Mouse (Mus musculus) lung, adult 2 months (tissue): ENCODE results near the gene Smurf2. TPM values are rescaled to one million over a fixed set of nuclear protein-coding genes. Genes with fewer than 3 reads are reported as not detected.
"Not testable (repeated sequence)": the region's sequence is repeated elsewhere in the genome, so short reads cannot be mapped to it uniquely, and the experiment has no call there.

Source experiments
- DNase-seq: peaks from one replicate; pipeline ENCODE4 v3.0.0; 2022
- H3K4me1 ChIP-seq: fragments of 200-500 bp; 2 replicates; pipeline ENCODE4 v1.6.1; 2011; ENCODE audit warnings: low read length; ENCODE audit not compliant: control insufficient read depth, insufficient read depth
- H3K4me3 ChIP-seq: fragments of 200-500 bp; replicated peaks from 2 replicates; pipeline ENCODE3; 2011; ENCODE audit warnings: low read depth, mild to moderate bottlenecking, control low read depth, low read length; ENCODE audit errors: extremely low read depth
- CTCF ChIP-seq: fragments of 200-500 bp; IDR thresholded peaks from 2 replicates; pipeline ENCODE4 v1.5.1; 2011; ENCODE audit warnings: mild to moderate bottlenecking, low read length, control low read depth; ENCODE audit not compliant: insufficient read depth
- POLR2A ChIP-seq: fragments of 200-500 bp; IDR thresholded peaks from 2 replicates; pipeline ENCODE4 v1.6.1; 2011; ENCODE audit warnings: low read depth, mild to moderate bottlenecking, control low read depth, low read length, borderline replicate concordance; ENCODE audit errors: extremely low read depth
- WGBS: fragments of 180-500 bp; shearing (Covaris S2); methylation state at CpG from one replicate; pipeline ENCODE4 v1.1.7; 2018; 5-methylcytosine and 5-hydroxymethylcytosine counted together
- polyA plus RNA-seq: library from polyadenylated mRNA; depleted of rRNA; stranded (reverse); fragments of >200 nt; gene quantifications from 2 replicates; pipeline ENCODE4 v1.2.3, GENCODE M21; 2012

Smurf2 gene
- polyA plus RNA-seq, 1 experiment: 24.7 TPM

DNA sequence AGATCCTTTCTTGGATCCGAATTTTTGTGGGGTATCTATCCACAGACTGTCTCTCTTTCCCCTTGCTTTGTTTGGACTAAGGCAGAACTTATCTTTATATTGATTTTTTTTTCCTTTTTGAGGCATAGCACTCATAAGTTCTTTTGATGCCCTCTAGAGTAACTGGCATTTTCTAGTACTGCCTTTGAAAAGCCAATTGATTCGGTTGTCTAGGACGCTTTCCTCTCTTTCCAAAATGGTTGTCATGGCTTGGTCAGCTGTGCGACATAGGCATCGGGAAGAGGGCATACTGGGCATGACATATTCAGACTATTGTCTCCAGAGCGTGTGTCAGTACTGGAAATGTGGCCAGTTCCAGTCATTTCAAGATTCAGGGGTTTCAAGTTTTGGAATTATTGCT lies 130.9 kb downstream of the Smurf2 start:
- H3K4me3 ChIP-seq: peak overlapping the region; percentile 91
- WGBS: 1% methylated on average over 6 of the region's 6 CpGs
- DNase-seq: no peak
- TF ChIP-seq POLR2A (no peak), CTCF (no peak)
- H3K4me1 ChIP-seq: peaks cover 2% of the 10 kb centered on the region

DNA sequence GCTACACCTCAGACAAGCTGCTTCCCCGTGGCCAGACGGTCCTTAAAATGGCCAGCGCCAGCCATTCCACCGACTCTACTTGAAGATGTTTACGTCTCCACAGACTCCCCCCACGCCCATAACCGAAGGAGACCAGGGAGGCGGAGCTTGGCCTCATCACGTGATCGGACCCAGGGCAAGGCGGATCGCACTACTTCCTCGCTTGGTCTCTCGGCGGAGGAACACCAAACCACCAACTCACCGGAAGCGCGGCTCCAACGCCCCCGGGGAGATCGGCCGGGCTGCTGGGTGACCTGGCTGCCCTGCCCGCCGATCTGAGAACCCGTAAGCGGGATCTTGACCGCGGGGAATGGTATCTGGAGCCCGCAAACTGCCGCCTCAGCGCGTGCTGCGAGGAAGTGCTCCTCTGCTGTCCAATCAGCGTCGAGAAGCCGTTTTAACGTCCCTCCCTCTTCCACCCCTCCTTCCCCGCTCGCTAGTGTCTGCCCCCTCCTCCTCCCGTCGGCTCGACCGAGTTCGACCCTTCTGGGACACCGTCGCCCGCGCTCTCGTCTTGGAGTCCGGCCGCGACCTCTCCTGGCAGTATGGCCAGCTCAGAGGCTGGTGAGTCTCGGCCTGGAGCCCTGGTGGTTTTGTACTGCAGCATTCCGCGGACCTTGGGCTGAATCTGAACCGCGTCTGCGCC lies 131.6 kb downstream of the Smurf2 start, which contains the start of the genes Ddx5 and Cep95:
Ddx5 (minus strand) TSS at position 411 of the 685 bp plus-strand sequence.
Cep95 (plus strand) TSS at position 478 of the 685 bp plus-strand sequence.
- TF ChIP-seq POLR2A (peak; percentile 94; the same call in 1 of the 2 replicates), CTCF (no peak)
- WGBS: under 1% methylated on average over 58 of the region's 58 CpGs
- Histone ChIP-seq H3K4me3 (peak within 1 kb of the TSS; percentile 93), H3K4me1 (peaks cover 2% of the 10 kb centered on the region)
- DNase-seq: peak; percentile 93

DNA sequence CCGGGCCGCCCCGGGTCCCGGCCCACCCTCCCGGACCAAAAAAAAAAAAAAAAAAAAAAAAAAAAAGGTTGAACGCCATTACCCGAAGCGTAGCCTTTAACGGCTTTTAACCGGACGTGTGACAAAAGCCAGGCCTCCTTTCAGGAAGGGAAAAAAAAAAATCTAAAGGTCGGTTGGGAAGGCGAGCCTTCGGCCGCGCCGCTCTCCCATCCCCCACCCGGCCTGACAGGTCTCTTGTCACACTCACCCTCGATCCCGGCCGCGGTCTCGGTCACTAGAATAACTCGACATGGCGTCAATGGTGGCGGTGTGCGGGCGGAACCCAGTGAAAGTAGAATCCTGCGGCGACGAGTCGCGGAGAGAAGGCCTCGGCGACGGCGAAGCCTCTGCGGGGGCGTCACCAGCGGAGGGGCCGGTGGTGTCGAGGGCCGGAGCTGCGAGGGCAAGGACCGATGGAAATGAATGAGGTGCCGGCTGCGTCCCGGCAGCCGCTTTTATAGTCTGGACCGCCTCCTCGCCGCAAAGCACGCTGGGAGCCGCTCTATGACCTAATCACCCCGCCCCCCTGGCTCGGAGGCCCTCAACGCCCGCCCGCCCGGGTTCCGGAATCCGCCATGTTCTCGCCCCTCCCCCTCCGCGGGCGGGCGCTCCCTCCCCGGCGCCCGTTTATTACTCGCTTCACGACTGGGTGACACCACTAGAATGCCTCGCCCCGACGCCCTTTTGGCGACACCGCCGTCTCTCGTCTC lies 132.3 kb downstream of the Smurf2 start:
- WGBS: under 1% methylated on average over 77 of the region's 79 CpGs
- TF ChIP-seq POLR2A: peak; percentile 98
- no peak for TF ChIP-seq CTCF
- H3K4me1 ChIP-seq: peaks cover 5% of the 10 kb centered on the region
- DNase-seq: peak; percentile 99
- peak overlapping the region; percentile 93 for H3K4me3 ChIP-seq

DNA sequence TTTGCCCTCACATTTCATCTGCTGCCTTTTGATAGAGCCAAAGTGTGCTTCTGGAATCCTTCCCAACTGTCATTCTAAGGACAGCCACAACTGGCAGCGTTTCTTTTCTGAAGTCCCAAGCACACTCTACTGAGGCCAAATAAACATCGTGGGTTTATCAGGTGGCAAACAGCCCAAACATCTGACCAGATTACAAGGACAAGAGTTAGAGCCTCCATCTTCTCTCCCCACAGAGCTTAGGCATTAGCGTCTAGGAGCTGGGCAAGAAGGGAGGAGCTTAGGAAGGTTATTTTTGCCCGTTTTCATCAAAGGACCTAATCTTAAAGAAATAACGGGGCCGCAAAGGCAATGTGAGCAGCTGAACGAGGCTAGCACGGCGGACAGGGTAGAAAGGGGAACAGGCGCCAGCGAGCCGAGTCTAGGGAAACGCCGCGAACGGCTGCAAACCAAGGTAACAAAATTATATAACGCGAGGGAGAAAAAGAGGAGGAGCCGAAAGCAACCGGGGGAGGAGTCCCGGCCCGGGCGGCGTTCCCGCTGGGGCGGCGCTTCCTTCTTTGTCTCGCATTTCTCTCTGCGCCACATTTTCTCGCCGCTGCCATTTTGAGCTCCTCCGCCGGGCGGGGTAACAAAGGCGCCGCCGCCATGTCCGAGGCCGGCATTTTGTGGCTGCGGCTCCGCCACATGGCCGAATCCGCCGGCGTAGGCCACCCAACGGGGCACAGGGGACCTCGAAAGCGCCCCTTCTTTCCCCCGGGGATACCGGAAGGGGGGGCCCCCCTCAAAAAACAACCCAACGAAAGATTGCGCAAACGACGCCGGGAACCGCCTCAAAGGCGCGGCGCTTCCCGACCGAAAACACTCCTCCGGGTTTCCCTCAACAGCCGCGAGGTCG lies 133.1 kb downstream of the Smurf2 start:
- H3K4me3 ChIP-seq: peak overlapping the region; percentile 93
- peaks cover 5% of the 10 kb centered on the region for H3K4me1 ChIP-seq
- peak; percentile 69; the same call in 1 of the 2 replicates for TF ChIP-seq POLR2A
- no peak for TF ChIP-seq CTCF
- WGBS: under 1% methylated on average over 65 of the region's 65 CpGs
- peak; percentile 89 for DNase-seq

DNA sequence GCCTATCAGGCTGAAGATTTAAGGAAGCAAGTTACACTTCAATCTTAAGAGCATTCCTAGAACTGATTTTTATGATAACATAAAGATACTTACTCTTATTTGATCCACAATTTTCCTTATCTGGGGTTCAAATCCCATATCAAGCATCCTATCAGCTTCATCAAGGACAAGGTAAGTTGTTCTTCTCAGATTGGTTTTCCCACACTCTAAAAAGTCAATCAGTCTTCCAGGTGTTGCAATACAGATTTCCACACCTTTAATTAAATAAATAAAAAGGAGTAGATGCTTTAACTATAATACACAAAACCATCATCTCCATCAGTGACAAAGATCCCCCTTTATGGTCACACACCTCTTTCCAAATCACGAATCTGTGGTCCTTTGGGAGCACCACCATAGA lies 135.5 kb downstream of the Smurf2 start:
- TF ChIP-seq POLR2A: no peak
- TF ChIP-seq CTCF: no peak
- no peak overlapping the region for H3K4me3 ChIP-seq
- peaks cover 10% of the 10 kb centered on the region for H3K4me1 ChIP-seq
- WGBS: 37% methylated on average over 1 of the region's 1 CpGs
- DNase-seq: no peak

DNA sequence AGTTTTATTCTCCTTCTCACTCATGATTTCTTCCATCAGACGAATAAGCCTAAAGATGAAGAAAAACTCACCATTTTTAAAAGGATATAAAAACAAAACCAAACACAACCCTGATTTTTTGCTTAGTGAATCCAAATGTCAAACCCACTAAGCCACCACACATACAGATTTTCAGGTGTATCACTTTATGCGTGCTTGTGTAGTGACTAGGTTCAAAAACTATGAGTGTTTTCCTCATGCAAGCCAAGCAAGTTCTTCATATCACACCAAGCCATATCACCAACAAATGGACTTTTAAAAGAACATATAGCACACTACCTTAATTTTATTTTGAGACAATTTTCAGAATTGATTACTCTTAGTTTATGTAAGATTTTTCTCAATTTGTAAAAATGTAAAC lies 136.0 kb downstream of the Smurf2 start:
- WGBS: 67% methylated on average over 2 of the region's 2 CpGs
- H3K4me3 ChIP-seq: no peak overlapping the region
- TF ChIP-seq POLR2A (no peak), CTCF (no peak)
- H3K4me1 ChIP-seq: peaks cover 12% of the 10 kb centered on the region
- DNase-seq: no peak

DNA sequence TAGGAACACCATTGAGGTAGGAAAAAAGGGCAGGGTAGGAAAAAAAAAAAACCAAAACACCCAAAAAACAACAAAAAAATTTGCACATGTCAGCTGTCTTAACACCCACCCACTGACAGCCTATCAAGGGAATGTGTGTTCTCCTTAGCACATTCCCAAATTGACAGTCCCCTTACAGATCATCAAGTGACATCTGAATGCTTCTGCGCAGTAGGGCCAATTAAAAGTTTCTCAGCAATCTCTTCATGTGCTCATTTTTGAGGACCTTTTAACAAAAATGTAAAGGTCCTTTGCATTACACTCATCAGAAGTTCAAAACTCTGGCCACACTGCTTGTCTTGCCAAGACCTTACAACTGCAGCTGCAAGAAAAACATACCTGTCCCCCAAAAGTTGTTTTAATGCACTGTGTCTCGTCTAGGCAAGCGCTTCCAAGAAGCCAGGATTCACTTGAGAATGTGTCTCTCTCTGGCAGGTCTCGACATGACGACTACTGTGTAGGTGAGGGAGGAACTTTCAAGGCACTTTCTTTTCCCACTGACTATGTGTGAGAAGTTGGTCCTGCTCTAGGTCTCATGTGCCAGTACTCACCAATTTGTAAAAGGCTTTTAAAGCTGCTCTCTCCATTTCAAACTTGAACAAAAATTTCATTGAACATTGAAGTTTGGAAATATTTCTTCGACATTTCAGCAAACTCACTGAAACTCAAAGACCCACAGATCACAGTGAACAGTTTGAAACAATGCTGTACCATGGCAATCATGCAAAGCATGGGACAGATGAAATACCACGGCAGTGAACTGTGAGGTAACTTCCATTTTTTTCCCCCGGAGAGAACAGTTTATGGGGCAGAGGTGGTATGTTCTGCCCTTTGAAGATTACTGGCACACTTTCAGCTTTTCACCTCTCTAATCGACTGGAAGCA lies 137.4 kb downstream of the Smurf2 start:
- no peak for TF ChIP-seq POLR2A
- TF ChIP-seq CTCF: no peak
- Histone ChIP-seq H3K4me3 (no peak overlapping the region), H3K4me1 (peaks cover 16% of the 10 kb centered on the region)
- WGBS: 58% methylated on average over 9 of the region's 9 CpGs
- DNase-seq: no peak

DNA sequence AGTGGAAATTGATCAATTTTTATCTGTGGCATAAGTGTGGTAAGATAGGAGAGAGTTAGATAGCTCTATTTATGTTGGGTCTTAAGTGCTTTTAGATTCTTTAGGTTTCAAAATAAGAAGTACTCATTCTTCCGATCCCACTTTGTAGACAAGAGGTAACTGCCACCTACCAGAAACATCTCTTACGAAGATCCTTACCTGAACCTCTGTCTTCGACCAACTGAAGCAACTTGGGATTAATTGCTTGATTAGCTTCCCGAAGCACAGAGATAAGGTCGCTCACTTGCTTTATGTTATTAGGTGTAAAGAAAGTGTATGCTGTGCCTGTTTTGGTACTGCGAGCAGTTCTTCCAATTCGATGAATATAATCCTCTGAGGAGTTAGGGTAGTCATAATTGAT lies 138.2 kb downstream of the Smurf2 start:
- not testable (repeated sequence) for DNase-seq, H3K4me3 ChIP-seq
- WGBS: 78% methylated on average over 7 of the region's 7 CpGs
- peaks cover 16% of the 10 kb centered on the region for H3K4me1 ChIP-seq

DNA sequence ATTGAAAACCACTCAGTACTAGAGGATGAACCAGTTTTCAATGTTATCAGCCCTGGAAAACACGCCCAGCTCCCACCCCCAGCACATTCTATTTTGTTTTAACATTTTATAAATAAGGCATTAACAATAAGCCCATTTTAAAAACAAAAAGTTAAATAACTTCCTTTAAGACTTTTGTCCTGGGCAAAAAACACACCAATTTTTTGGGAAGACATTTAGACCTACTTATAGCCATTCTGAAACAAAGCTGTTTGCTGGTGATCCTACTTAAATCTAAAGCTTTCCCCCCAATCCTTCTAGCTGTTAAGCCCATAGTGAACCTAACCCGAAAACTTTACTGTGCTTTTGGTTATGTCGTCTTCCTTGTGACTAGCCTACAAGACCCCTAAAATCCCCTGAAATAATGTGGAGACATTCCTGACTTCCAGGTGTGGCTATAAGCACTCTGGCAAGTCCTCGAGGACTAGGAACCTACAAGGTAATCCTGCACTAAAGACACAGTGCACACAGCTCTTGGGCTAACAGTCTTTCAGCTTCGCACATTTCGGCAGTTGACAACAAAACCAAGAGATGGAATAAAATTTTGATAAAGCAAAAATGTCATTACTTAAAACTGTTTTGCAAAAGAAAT lies 139.8 kb downstream of the Smurf2 start:
- no peak for DNase-seq
- peaks cover 16% of the 10 kb centered on the region for H3K4me1 ChIP-seq
- no peak overlapping the region for H3K4me3 ChIP-seq
- WGBS: 66% methylated on average over 6 of the region's 6 CpGs
- TF ChIP-seq POLR2A (no peak), CTCF (no peak)
